Comparison of ENCODE assay signal across 30 mouse cellular contexts in the genomic region with DNA sequence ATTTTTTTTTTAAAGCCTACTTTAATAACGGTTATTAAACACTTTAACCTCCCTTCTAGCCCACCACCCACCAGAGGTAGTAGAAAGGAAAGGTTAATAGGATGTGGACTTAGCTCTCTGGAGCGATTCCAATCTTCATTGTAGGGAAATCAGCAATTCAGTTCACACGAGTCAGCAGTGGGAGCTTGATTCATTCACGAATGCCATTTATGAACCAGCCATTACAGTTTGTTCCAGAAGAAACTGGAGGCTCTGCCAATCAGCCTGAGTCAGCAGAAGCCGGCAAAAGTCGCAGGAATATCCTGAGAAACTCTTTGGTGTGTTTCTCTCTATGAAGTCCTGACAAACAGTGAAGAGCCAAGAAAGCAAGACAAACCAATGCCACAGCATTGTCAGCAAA. TPM values are rescaled to one million over a fixed set of nuclear protein-coding genes. Genes with fewer than 3 reads are reported as not detected.
DNase-seq lines count a peak whose midpoint lies in the region; TF ChIP-seq lines count a peak whose summit lies in the region.
"Had no signal": no experiment of that assay in that cellular context is flagged by ENCODE, and none has a peak within 500 bp of the region (broad histone marks: within the 10 kb centered on the region; RNA-seq: fewer than 3 reads in every experiment).

No protein-coding gene starts in this region.

- no peaks in the 10 kb centered on the region for H3K9me3 ChIP-seq in ES-E14 (ENCODE audit: control insufficient read depth, insufficient read depth, low read depth, low read length)
- H3K9me3 ChIP-seq: embryonic facial prominence, embryonic 10.5 days; embryonic facial prominence, embryonic 12.5 days; forebrain, embryonic 10.5 days; forebrain, embryonic 12.5 days; forebrain, embryonic 15.5 days had no signal

- H3K36me3 ChIP-seq in ES-E14 (ENCODE audit: control insufficient read depth, insufficient read depth, low read length, poor library complexity, severe bottlenecking), result no peaks in the 10 kb centered on the region
- H3K36me3 ChIP-seq: embryonic facial prominence, embryonic 10.5 days; embryonic facial prominence, embryonic 12.5 days; forebrain, embryonic 10.5 days; forebrain, embryonic 12.5 days; forebrain, embryonic 15.5 days had no signal

- DNase-seq in kidney, adult 8-10 months, result peak; percentile 20 to 26
- DNase-seq in kidney, adult 11 months, result no peak
- DNase-seq in 3T3-L1 (ENCODE audit: low read depth, low spot score), result peak; percentile 53
- no peak for DNase-seq in ES-E14 (ENCODE audit: low read depth, low spot score)
- DNase-seq in adipocyte (ENCODE audit: low spot score), result peak; percentile 53
- DNase-seq in frontal cortex, adult 2 months (ENCODE audit: extremely low spot score in 1 of 2, low spot score in 1 of 2), result no peak
- no peak for DNase-seq in gastrocnemius, postnatal 10 days
- DNase-seq in right cerebral cortex, postnatal 36 days (ENCODE audit: low spot score in 2 of 2), result no peak
- DNase-seq: adrenal gland, adult 2 months; adrenal gland, postnatal 10 days; adrenal gland, postnatal 36 days; B cell, adult 2 months; cerebellum, adult 11-12 months; cerebellum, adult 2 months; cerebellum, adult 9-10 months; cerebellum, postnatal 10 days; cerebellum, postnatal 25 days; forebrain, postnatal 0 days had no signal

- no peak overlapping the region for H3K27ac ChIP-seq in ES-E14 (ENCODE audit: insufficient read depth, low read depth, low read length, poor library complexity, severe bottlenecking)
- H3K27ac ChIP-seq: embryonic facial prominence, embryonic 10.5 days; embryonic facial prominence, embryonic 12.5 days; forebrain, embryonic 10.5 days; forebrain, embryonic 12.5 days; forebrain, embryonic 15.5 days had no signal

- in situ Hi-C loops in ES-E14 (cut with MboI; ENCODE audit: low sequenced_read_pairs in 2 of 2, unreplicated experiment in 2 of 2), result loop anchor here in 1 of 2 experiments (25.0 kb wide), 1 partner anchor 543 kb away; no protein-coding TSS in a partner anchor

- no peak overlapping the region for H3K4me3 ChIP-seq in ES-E14 (ENCODE audit: insufficient read depth in 1 of 2, low read depth in 1 of 2, low read length in 2 of 2, poor library complexity in 1 of 2, severe bottlenecking in 1 of 2)
- H3K4me3 ChIP-seq: embryonic facial prominence, embryonic 10.5 days; embryonic facial prominence, embryonic 12.5 days; forebrain, embryonic 10.5 days; forebrain, embryonic 12.5 days; forebrain, embryonic 15.5 days had no signal

- H3K4me1 ChIP-seq in ES-E14 (ENCODE audit: control insufficient read depth in 2 of 2, insufficient read depth in 2 of 2, low read length in 2 of 2, poor library complexity in 1 of 2), result no peaks in the 10 kb centered on the region

- no peak overlapping the region for H3K9ac ChIP-seq in ES-E14 (ENCODE audit: insufficient read depth, low read depth, low read length, poor library complexity, severe bottlenecking)
- H3K9ac ChIP-seq: embryonic facial prominence, embryonic 12.5 days; forebrain, embryonic 12.5 days; forebrain, embryonic 15.5 days; forebrain, postnatal 0 days had no signal

TF ChIP-seq in ES-E14, 5 proteins besides CTCF, POLR2A, EP300 and RAD21:
- TF ChIP-seq HCFC1 (IDR thresholded peaks at IDR 0.05; ENCODE audit: borderline replicate concordance, insufficient read depth, low read length) (no peak), MAFK (IDR thresholded peaks at IDR 0.05; ENCODE audit: insufficient read depth, low read depth, low read length) (0 out of 2 replicates have a peak, but pooled peaks have one; percentile 3)

RNA-seq across cellular contexts. Expression of a gene that starts 18.7 kb away (rescaled TPM):
- total RNA-seq in ES-E14 (2012; rRNA removed), result 0.32 and 0.54 TPM in 2 replicates
- not detected in 2 replicates for polyA plus RNA-seq in frontal cortex, adult 2 months (2012; rRNA removed)
- total RNA-seq in gastrocnemius, postnatal 10 days (2021), result not detected
- total RNA-seq: adrenal gland, postnatal 10 days; adrenal gland, postnatal 36 days; CH12.LX; forebrain, postnatal 0 days; MEL had no signal
- polyA plus RNA-seq: activated CD4-positive, CD25-positive, alpha-beta regulatory T cell, adult 4 months; adrenal gland, adult 2 months; CD4-positive, CD25-positive, alpha-beta regulatory T cell, adult 4 months; cortical plate, adult 2 months; forebrain, embryonic 10.5 days; forebrain, embryonic 12.5 days; forebrain, embryonic 15.5 days; forebrain, postnatal 0 days; Patski had no signal

RNA-seq across cellular contexts. Expression of a gene that starts 33.9 kb away (rescaled TPM):
- total RNA-seq in ES-E14 (2012; rRNA removed), result 0.21 and 0.40 TPM in 2 replicates
- not detected in 2 replicates for polyA plus RNA-seq in frontal cortex, adult 2 months (2012; rRNA removed)
- total RNA-seq in gastrocnemius, postnatal 10 days (2021), result 1 to 10 TPM; 1.3 to 1.6 TPM
- total RNA-seq: adrenal gland, adult 2 months; adrenal gland, postnatal 10 days; adrenal gland, postnatal 36 days; forebrain, postnatal 0 days; MEL had no signal
- polyA plus RNA-seq: activated CD4-positive, CD25-positive, alpha-beta regulatory T cell, adult 4 months; adrenal gland, adult 2 months; CD4-positive, CD25-positive, alpha-beta regulatory T cell, adult 4 months; cerebellum, adult 2 months; cortical plate, adult 2 months; embryonic facial prominence, embryonic 10.5 days; embryonic facial prominence, embryonic 12.5 days; embryonic facial prominence, embryonic 14.5 days; forebrain, embryonic 10.5 days; forebrain, embryonic 12.5 days; forebrain, embryonic 15.5 days; forebrain, postnatal 0 days had no signal

RNA-seq across cellular contexts. Expression of a gene that starts 49.0 kb away (rescaled TPM):
- 0.31 TPM in 1 of 2 replicates, not detected in the other for total RNA-seq in ES-E14 (2012; rRNA removed)
- polyA plus RNA-seq in frontal cortex, adult 2 months (2012; rRNA removed), result 0.04 and 0.21 TPM in 2 replicates
- total RNA-seq in gastrocnemius, postnatal 10 days (2021), result 1 to 10 TPM; 4.4 to 5.6 TPM
- total RNA-seq: adrenal gland, adult 2 months; adrenal gland, postnatal 10 days; adrenal gland, postnatal 36 days; CH12.LX; forebrain, postnatal 0 days; MEL had no signal
- polyA plus RNA-seq: activated CD4-positive, CD25-positive, alpha-beta regulatory T cell, adult 4 months; adrenal gland, adult 2 months; CD4-positive, CD25-positive, alpha-beta regulatory T cell, adult 4 months; cerebellum, adult 2 months; cortical plate, adult 2 months; embryonic facial prominence, embryonic 10.5 days; embryonic facial prominence, embryonic 14.5 days; forebrain, embryonic 10.5 days; forebrain, embryonic 12.5 days; forebrain, embryonic 15.5 days; forebrain, postnatal 0 days had no signal

RNA-seq across cellular contexts. Expression of a gene that starts 54.0 kb away (rescaled TPM):
- 0.16 and 0.80 TPM in 2 replicates for total RNA-seq in ES-E14 (2012; rRNA removed)
- polyA plus RNA-seq in frontal cortex, adult 2 months (2012; rRNA removed), result 0.27 TPM in 1 of 2 replicates, not detected in the other
- total RNA-seq in gastrocnemius, postnatal 10 days (2021), result 10 to 100 TPM; 30.2 to 30.8 TPM
- total RNA-seq: adrenal gland, adult 2 months; forebrain, postnatal 0 days; MEL had no signal
- polyA plus RNA-seq: activated CD4-positive, CD25-positive, alpha-beta regulatory T cell, adult 4 months; adrenal gland, adult 2 months; CD4-positive, CD25-positive, alpha-beta regulatory T cell, adult 4 months; cerebellum, adult 2 months; cortical plate, adult 2 months; embryonic facial prominence, embryonic 10.5 days; embryonic facial prominence, embryonic 14.5 days; forebrain, embryonic 10.5 days; forebrain, embryonic 12.5 days; forebrain, embryonic 15.5 days; forebrain, postnatal 0 days had no signal

Comparison
In these comparisons a context has a peak if more than half of its experiments do, and no peak if none do; other contexts are left out.
1. DNase-seq: peak in kidney, adult 8-10 months (2 of 2), 3T3-L1 (single experiment) and adipocyte (single experiment); none in kidney, adult 11 months (single experiment), ES-E14 (single experiment), frontal cortex, adult 2 months (0 of 2), gastrocnemius, postnatal 10 days (single experiment) and right cerebral cortex, postnatal 36 days (0 of 2).